Mouse (Mus musculus) lung, postnatal 36 days (tissue): Measurements from ENCODE around the gene Paxip1.

ENCODE experiments used
- DNase-seq: peaks from one replicate; pipeline ENCODE4 v3.0.0; 2022; ENCODE audit warnings: mixed read lengths

The Paxip1 gene

DNA sequence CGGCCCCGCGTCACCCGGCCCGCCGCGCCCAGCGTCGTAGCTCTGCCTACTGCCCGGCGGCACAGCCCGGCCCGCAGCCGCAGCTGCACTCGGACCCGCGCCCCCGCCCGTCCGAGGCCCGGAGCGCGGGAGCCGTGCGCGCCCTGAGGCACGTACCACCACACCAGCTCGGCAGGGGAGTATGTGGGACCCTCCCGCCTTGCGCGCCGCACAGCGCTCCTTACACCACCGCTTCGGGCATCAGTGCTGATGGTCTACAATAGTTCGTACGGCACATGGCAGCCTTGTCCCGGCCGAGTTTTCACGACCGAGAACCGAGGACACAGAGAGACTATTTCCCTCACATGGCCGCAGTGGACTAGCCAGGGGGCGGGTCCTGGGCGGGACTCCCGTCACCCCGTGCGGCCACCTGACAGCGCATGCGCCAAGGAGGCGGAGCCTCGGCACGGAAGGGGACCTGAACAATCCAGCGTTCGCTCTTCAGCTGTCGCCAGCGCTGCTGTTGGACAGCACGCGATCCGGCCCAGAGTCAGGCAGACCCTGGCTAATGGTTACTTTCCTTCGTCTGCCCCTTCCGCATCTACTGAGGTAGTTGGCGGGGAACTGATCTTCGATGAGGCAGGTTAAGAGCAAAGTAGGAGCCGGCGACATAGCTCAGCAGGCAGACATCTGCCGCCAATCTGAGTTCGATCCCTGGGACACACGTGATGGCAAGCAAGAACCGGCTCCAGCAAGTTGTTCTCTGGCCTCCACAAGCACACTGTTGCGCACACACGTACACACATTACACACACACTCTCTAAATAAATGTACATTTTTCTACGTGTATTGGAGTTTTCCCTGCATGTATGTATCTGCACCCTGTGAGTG lies at the start of gene Paxip1:
TSS of gene Paxip1 (minus strand) at position 389 of the 870 bp plus-strand sequence.
- DNase-seq = peak; percentile 96

DNA sequence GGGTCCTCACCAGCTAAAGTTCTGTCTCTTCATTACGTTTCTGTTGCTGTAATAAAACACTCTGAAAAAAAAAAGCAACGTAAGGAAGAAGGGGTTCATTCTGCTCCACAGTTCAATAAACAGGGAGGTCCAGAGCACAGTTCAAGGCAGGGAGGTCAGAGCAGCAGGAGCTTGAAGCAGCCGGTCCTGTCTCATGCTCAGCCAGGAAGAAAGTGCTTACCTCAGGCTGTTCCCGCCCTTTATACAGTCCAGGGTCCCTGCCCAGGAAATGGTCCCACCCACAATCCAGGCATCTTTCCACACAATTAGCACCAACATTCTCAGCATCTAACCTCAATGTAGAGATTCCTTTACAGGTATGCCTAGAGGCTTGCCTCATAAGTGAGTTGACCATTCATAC lies 46.6 kb upstream of the Paxip1 start:
- DNase-seq = no peak

DNA sequence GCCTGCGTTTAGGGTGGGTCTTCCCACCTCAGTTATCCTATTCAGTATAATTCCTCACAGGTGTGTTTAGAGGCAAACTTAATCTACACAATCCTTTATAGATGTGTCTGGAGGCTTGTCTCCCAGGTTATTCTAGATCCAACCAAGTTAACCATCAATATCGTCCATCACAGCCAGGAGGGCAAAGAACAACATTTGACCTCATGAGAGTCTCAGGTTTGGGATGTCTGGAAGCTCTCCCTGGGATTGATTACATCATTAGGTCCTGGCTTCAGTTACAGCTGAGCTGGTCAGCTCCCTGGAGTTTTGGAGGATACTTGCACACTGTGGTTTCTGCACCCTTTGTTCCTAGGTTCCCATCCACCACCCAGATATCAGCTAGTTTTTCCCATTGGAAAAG lies 43.6 kb upstream of the Paxip1 start:
- DNase-seq = no peak

DNA sequence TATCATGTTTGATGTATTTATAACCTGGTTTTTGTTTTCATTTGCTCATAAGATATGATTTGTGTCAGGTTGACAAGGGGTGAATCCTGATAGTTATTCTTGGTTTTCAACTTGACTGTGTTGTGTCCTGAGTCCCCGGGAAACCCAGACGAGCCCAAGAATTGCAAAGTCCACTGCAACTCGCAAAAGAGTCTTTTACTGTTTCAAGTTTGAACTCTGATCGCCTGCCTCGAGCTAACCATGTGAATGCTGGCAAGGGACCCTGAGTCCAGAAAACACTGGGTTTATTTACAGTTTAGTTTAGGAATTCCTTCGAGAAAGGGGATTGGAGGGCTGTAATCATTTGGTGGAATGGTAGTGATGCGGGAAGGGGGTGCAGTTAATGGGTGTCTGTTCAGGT lies 36.5 kb upstream of the Paxip1 start:
- DNase-seq = no peak

DNA sequence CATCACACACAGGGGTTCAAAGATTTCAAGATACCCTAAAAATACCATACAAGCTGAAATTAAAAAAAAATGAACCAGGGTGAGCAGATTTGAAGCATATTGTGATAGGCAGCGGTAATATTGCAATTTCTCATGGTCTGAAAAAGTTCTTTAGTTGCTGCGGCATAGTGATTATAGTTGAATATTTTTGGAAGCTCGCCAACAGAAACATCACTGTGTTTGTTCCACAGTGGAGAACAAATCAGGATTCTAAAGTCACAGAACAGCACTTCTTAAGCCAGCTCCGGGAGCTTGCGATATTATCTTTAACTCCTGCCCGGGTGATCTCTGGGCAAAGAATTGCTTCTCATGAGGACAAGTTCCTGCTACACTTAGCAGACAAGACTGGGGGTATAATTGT lies 29.7 kb upstream of the Paxip1 start:
- DNase-seq = no peak

DNA sequence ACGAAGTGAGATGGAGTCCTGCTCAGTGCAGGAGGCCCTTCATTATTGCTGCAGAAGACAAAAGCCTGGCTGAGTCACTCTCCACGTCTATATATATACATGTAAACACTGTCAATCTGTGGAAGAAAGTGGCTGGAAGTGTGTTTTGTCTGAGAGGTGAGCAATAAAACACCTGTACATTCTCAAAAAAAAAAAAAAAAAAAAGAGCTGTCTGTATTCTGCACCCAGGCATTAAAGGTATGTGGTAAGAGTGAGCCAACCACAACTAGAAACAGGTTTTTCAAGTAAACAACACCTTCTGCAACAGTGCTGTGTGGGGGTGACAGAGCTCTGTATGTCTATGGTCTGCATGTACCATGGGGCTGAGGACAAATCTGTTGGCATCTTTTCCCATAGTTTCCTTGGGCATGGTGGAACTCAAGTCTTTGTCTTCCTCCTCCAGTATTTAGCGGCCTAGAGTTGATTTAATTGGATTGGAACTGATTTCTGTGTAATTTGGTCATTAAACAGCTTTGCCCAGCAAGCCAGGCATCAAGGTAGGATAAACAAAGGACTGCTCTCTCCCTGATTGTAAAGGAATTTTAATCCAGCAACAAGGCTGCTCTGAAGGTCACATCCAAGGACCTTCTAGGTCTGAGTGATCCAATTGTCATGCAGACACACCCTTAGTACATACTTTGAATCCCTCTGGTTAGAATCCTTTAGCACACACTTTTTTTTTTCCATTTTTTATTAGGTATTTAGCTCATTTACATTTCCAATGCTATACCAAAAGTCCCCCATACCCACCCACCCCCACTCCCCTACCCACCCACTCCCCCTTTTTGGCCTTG lies 27.6 kb upstream of the Paxip1 start:
- DNase-seq = no peak

DNA sequence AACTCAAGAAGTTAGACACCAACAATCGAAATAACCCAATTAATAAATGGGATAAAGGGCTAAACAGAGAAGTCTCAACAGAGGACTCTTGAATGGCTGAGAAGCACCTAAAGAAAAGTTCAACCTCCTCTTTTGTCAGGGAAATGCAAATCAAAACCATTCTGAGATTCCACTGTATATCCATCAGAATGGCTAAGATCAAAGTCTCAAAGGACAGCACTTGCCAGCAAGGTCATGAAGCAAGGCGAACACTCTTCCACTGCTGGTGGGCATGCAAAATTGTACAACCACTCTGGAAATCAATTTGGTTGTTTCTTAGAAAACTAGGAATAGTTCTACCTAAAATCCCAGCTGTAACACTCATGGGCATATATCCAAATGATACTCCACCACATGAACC lies 22.8 kb upstream of the Paxip1 start:
- no peak for DNase-seq

DNA sequence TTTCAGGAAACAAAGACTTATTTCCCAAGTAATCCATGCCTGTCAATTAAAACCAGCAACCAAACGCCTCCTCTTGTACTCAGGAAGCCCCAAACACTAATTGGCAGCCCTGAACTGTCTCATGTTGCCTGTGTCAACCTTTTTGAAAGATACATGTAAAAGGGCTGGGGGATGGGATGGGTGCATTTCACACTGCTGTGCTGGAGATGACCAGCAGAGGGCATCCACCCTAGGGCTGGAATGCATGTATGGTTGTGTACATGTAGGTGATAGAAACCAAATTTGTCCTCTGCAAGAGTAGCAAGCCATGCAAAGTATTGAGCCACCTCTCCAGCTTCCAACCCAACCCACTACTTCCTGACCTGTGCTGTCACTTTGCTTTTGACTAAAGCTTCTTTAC lies 2.4 kb upstream of the Paxip1 start:
- DNase-seq = peak; percentile 91

DNA sequence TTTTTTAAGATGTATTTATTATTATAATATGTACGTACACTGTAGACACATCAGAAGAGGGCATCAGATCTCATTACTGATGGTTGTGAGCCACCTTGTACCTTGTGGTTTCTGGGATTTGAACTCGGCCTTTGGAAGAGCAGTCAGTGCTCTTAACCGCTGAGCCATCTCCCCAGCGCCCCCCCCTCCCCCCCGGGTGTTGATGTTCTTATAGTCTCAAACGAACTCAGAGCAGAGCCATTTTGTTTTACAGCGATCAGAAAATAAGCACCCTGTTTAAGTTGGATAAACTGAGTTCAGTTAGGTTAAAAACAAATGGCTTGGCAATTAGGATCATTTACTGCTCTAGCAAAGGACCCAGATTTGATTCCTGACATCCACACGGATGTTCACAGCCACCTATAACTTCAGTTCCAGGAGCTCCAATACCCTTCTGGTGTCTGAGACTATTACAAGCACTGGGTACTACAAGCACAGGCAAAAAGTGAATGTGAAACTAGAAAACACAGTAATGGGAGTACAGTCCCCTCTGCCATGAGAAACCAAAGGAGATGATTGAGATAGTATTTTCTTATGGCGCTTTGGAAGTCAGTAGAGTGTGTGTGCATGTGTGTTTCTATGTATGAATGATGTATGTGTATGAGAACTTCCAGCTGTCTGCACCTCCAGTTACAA lies 1.2 kb upstream of the Paxip1 start:
- no peak for DNase-seq

DNA sequence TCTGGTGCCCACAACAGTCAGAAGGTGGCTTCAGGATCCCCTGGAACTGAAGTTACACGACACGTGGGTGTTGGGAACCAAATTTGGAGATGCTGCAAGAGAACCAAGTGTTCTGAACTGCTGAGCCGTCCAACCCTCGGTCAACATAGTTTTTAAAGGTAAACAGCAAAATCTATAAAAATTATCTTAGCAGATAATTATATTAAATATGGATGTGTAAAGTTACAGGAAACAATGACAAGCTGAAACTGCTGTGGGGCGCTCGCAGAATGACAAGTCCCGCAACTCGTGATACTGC lies 631 bp upstream of the Paxip1 start:
- DNase-seq = no peak

DNA sequence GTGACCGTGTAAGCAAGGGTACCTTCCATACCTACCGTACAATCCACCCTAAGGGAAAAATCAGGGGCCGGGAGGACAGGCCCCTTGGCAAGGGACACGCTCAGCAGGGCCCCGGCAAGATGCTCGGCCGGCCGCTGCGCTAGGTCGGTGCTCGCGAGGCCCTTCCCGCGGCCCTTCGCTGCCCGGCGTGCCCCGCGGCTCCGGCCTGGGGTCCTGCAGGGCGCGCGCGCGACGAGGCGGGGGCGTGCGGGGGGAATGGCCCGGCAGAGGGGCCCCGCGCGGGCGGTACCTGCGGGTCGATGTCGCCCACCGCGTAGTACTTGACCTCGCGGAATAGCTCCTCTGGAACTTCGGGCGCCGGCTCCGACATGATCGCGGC lies 592 bp downstream of the Paxip1 start:
- DNase-seq = peak; percentile 82

DNA sequence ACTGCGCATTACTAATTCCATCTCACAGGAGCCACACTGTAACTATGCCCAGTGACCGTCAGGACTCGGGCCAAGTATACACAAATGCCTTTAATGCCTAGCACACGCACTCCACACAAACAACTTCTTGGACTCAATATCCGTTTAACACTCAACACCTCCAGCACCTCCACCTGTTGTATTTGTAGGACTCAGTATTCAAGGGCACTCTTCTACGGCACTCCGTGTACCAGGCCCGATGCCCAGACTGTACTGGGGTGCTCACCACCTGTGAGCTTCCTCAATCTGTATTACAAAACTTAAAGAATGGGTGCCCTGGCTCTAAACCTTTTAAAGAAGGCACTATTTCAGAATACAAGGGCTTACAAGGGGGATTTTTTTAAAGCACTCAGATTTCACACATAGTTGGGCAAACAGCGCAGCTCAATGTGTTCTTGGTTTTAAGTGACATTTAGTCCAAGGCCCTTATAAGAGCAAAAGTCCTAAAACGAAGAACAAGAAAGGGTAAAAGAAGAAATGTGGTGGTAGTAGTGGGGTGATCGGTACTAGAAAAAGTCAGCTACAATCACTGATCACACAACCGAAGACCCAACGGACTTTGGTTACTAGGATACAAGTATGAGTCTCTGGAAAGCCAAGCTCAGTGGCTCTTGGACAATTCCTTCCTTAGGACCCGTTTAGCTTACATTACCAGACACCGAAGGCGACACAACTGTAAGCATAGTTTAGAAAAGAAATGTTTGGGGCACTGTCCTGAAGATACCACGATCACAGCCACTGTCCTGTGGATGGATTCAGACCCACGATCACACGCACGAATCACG lies 1.2 kb downstream of the Paxip1 start:
- DNase-seq = peak; percentile 59

DNA sequence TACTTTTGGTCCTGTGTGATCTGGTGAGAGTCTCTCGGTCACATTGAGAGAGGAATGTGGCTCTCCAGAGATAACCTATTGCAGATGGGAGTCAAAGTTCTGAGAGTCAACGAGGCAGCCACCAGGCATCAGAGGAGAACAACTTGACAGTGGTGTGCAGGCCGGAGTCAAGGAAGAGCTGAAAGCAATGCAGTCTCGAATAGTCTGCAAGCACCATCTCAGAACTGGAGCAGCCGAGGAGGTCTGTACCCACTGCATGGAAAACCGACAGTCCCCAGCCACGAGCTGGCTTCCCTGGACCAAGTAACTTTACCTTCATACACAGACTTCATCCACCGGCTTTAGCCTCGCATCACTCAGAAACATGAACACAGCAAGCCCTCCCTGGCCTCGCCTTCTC lies 1.9 kb downstream of the Paxip1 start:
- DNase-seq = no peak

DNA sequence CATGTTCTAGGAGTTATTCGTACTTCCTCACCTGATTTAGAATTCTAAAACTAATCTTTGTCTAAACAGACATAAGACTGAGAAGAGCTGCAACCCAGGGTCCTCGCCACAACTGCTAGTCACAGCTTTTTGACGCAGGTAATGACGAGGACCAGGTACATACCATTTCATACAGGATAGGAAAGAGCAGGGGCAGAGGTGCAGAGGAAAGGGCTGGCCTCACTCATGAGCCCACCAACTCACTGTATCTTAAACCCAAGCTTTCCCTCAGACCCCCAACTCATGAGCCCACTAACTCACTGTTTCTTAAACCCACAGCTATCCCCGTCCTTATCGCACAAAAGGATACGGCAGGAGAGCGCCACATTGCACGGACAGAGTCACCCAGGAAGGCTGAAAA lies 8.1 kb downstream of the Paxip1 start:
- DNase-seq = no peak

DNA sequence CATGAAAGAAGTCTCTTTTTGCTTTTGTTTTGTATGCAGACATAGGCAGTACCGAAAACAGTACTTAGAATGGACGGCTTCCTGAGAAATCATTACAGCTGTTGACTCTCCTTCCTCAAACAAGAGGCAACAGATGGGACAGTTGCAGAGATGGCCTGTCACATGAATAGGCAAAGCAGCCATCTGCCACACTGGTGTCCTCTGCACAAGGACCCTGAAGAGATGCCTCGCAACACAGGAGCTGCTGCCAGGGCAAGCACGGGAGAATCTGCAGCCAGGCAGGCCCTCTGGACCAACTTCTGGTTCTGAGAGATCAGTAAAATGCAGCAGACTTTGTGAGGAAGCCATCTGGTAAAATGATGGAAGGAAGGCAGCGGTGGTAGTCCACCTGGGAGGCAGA lies 23.5 kb downstream of the Paxip1 start:
- DNase-seq = no peak

DNA sequence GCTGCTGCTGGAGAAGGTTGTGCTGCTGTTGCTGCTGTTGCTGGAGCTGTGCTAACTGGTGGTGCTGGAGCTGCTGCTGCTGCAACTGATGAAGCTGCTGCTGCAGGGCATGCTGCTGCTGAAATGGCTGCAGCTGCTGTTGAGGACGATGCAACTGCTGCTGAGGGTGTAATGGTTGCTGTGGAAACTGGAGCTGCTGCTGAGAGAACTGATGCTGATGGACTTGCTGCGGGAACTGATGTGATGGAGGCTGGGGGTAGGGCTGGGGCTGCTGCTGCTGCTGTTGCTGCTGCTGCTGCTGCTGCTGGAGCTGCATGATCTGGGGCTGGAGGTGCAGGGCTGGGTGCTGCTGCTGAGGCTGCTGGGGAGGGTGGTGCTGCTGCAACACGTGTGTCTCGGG lies 25.7 kb downstream of the Paxip1 start:
- no peak for DNase-seq

DNA sequence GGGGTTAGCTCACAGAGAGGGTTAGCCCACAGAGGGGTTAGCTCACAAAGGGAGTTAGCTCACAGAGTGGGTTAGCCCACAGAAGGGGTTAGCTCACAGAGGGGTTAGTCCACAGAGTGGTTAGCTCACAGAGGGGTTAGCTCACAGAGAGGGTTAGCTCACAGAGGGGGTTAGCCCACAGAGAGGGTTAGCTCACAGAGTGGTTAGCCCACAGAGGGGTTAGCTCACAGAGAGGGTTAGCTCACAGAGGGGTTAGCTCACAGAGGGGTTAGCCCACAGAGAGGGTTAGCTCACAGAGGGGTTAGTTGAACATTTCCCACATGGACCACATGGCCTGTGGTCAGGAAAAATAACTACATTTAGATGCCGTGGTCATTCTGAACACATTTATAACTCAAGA lies 46.5 kb downstream of the Paxip1 start:
- DNase-seq = no peak

DNA sequence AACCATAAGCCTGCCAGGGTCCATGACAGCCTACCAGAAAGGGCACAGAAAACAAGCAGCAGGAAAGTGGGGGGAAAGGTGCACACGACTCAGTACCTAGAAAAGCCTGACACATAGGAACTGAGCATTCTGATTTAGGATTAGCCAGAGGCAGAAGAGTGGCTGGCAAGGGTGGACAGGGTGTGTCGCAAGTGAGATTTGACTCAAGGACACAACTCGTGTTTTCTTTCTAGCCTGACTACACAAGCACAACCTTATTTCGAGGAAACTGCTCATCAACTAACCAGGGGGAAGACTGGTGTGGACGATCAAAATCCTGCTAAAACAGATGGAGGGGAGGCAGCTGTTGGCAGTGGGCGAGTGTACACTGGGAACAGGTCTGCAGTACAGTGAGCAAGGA lies 52.3 kb downstream of the Paxip1 start:
- DNase-seq = no peak

DNA sequence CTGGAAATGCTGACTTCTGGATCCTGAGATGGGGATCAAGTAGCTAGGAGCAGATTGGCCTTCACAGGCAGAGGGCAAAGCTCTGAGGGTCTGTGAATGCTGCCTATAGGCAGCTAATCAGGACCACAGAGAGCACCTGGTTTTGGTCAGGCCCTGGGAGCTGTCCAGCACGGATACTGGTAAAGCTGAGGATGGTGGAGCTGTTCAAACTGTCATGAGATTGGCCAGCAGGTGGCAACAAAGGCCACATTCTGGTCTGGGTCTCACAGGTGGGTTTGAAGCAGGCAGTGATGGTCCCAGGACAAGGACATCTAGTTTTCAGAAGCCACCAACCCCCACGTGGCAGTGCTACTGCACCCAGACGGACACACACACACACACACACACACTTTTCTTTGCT lies 54.3 kb downstream of the Paxip1 start:
- peak; percentile 45 for DNase-seq

DNA sequence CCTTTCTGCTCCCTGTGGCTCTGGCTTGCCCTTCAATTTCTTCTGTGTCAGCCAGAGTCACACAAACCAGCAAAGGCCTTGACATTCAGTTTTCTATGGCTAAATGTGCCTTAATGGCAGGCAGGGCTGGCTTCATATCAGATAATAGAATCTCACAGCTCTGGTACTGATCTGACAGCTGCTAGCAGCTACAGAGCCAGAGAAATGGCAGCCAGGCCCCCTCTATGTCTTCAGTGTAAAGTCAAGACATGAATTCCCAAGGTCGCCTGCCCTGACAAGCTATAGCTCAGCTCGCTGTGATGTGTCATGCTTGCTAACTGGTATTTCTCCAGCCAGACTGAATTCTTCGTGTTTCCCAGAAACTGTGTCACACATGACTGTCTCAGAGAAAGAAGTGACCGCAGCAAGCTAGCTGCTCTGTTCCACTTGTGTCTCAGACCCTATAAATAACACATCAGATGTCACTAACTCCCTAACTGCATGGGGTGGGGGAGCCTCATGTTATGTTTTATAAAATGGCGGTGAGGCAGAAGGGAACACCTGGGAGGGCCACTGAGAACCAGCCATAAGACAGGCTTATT lies 59.1 kb downstream of the Paxip1 start:
- no peak for DNase-seq

DNA sequence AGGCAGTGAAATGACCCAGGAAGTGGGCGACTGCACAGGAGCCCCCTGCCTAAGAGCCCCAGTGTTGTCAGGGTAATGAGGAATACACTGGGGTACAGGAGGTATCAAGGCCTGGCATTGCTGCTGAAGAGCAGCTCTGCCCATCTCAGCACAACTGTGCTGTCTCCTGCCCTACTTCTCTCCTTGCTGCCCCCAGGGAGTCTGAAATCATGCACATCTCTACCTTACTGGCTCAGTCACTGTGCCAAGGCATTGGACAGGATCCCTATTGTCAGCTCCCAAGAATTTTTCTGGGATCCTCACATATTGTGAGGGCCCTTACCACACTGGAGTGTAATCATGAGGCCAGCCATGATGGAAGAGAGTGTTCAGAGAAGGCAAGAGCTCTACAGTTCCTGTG lies 60.1 kb downstream of the Paxip1 start:
- no peak for DNase-seq

DNA sequence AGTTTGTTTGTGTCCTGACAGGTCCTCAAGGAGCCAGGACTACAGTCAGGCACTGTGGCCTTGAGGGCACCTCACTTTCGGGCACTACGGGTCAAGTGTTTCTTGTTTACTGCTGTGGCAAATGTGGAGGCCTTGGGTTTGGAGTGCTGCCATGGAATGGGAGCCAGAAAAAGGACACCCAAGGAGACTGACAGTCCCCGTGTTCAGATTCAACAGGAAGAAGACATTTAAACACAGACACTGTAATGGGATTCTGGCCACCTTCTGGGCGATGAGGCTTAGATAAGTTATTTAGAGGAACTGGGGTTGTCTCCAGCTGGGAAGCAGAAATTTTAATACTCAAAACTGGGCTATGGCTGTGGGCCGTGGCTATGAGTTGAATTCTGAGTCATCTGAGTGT lies 60.8 kb downstream of the Paxip1 start:
- peak; percentile 59 for DNase-seq

DNA sequence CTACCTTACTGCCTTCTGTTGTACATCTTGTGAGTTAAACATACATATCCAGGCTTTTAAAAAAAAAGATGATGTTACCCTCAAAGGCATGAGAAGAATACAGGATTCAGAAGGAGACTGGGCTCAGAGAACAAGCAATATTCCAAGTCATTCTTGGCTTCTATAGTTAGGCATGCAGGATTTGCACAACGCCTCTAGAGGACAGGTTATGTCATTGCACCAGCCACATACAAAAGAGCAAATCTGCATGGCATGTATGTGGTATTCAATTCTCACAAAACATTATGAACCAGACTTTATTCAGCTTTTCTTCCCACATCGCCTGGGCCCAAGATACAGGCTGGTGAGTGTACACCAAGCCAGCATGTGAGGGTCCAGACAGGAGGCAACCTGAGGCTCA lies 67.0 kb downstream of the Paxip1 start:
- no peak for DNase-seq
